Mouse (Mus musculus): Measurements from ENCODE around the gene Dus2. TPM values are rescaled to one million over a fixed set of nuclear protein-coding genes. Genes with fewer than 3 reads are reported as not detected.

Gene Dus2
- total RNA-seq, 1 experiment, result 17.4 TPM

DNA sequence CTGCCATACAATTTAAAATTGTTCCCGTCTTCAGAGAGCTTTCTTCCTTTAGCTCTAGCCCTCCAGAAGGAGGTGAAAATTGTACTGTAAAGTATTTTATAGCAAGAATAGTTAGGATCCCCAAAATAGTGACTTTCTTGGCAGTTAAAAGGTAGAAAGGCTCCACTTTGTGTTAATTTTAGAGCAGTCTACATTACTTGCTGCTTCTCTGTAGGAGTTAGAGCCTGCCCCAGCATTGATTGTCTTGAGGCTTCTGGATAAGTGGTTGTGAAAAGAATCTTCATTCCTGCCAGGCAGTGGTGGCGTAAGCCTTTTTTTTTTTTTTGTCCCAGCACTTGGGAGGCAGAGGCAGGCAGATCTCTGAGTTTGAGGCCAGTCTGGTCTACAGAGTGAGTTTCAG lies 75.6 kb downstream of the Dus2 start:
- in situ Hi-C loops (cut with MboI; ENCODE audit: low sequenced_read_pairs in 2 of 2, unreplicated experiment in 2 of 2), result no loop called here
- no peak for TF ChIP-seq CHD2 (IDR thresholded peaks at IDR 0.05; ENCODE audit: low read depth, low read length)
- no peak for TF ChIP-seq ZNF384 (IDR thresholded peaks at IDR 0.05; ENCODE audit: low read depth, low read length)
- no peak for TF ChIP-seq HCFC1 (IDR thresholded peaks at IDR 0.05; ENCODE audit: borderline replicate concordance, insufficient read depth, low read length)
- no peak for TF ChIP-seq MAFK (IDR thresholded peaks at IDR 0.05; ENCODE audit: insufficient read depth, low read depth, low read length)
- no peak for TF ChIP-seq ZC3H11A (IDR thresholded peaks at IDR 0.05; ENCODE audit: borderline replicate concordance, low read depth, low read length)
- Histone ChIP-seq H3K9me3 (ENCODE audit: control insufficient read depth, insufficient read depth, low read depth, low read length) (no peaks in the 10 kb centered on the region), H3K36me3 (ENCODE audit: control insufficient read depth, insufficient read depth, low read length, poor library complexity, severe bottlenecking) (no peaks in the 10 kb centered on the region), H3K27ac (ENCODE audit: insufficient read depth, low read depth, low read length, poor library complexity, severe bottlenecking) (no peak overlapping the region), H3K9ac (ENCODE audit: insufficient read depth, low read depth, low read length, poor library complexity, severe bottlenecking) (no peak overlapping the region), H3K4me3 (ENCODE audit: insufficient read depth in 1 of 2, low read depth in 1 of 2, low read length in 2 of 2, poor library complexity in 1 of 2, severe bottlenecking in 1 of 2) (no peak overlapping the region), H3K4me1 (ENCODE audit: control insufficient read depth in 2 of 2, insufficient read depth in 2 of 2, low read length in 2 of 2, poor library complexity in 1 of 2) (peaks cover 0 to 2% of the 10 kb centered on the region in 2 experiments; a peak in 1 of 4 replicates)
- no peak for DNase-seq (ENCODE audit: low read depth, low spot score)

DNA sequence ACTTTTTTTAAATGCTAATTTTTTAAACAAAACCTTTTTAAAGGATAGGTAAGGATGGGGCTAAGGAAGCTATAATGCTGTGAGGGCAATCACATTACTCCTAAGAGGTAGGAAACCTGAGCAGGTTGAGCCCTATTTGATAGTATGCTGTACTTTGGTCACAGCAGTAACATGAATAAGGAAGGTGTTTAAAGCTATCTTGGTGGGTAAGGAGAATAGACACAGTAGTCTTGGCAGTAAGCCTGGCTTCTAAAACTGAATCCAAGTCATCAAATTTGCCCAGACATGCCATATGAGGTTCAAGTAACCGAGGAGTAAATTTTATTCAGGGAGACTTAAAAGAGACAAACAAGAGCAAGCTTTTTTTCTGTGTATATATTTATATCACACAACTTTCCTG lies 78.4 kb downstream of the Dus2 start:
- no peak overlapping the region; the same call in 1 of the 2 replicates for H3K27ac ChIP-seq (ENCODE audit: insufficient read depth, low read depth, low read length, poor library complexity, severe bottlenecking)
- TF ChIP-seq CHD2 (IDR thresholded peaks at IDR 0.05; ENCODE audit: low read depth, low read length) (no peak), HCFC1 (IDR thresholded peaks at IDR 0.05; ENCODE audit: borderline replicate concordance, insufficient read depth, low read length) (no peak), MAFK (IDR thresholded peaks at IDR 0.05; ENCODE audit: insufficient read depth, low read depth, low read length) (no peak), ZNF384 (IDR thresholded peaks at IDR 0.05; ENCODE audit: low read depth, low read length) (no peak), ZC3H11A (IDR thresholded peaks at IDR 0.05; ENCODE audit: borderline replicate concordance, low read depth, low read length) (no peak)
- in situ Hi-C loops (cut with MboI; ENCODE audit: low sequenced_read_pairs in 2 of 2, unreplicated experiment in 2 of 2), result no loop called here
- no peak overlapping the region for H3K9ac ChIP-seq (ENCODE audit: insufficient read depth, low read depth, low read length, poor library complexity, severe bottlenecking)
- no peak overlapping the region for H3K4me3 ChIP-seq (ENCODE audit: insufficient read depth in 1 of 2, low read depth in 1 of 2, low read length in 2 of 2, poor library complexity in 1 of 2, severe bottlenecking in 1 of 2)
- H3K4me1 ChIP-seq (ENCODE audit: control insufficient read depth in 2 of 2, insufficient read depth in 2 of 2, low read length in 2 of 2, poor library complexity in 1 of 2), result peaks cover 0 to 2% of the 10 kb centered on the region in 2 experiments; a peak in 1 of 4 replicates
- H3K9me3 ChIP-seq (ENCODE audit: control insufficient read depth, insufficient read depth, low read depth, low read length), result no peaks in the 10 kb centered on the region
- no peak for DNase-seq (ENCODE audit: low read depth, low spot score)
- no peaks in the 10 kb centered on the region for H3K36me3 ChIP-seq (ENCODE audit: control insufficient read depth, insufficient read depth, low read length, poor library complexity, severe bottlenecking)

DNA sequence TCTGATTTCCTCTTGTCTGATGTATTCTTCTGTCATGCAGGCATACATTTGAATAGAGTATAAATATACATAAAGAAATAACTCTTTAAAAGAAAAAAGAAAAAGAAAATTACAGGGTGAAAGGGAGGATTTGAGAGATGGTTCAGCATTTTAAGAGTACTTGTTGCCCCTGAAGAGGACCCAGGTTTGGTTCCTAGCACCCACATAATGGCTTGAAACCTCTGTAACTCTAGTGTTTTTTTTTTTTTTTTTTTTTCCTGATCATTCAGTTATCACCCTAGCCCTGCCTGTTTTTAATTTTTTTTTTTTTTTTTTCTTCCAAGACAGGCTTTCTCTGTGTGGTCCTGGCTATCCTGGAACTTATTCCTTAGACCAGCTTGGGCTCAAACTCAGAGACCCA lies 81.0 kb downstream of the Dus2 start:
- Histone ChIP-seq H3K27ac (ENCODE audit: insufficient read depth, low read depth, low read length, poor library complexity, severe bottlenecking) (no peak overlapping the region), H3K4me1 (ENCODE audit: control insufficient read depth in 2 of 2, insufficient read depth in 2 of 2, low read length in 2 of 2, poor library complexity in 1 of 2) (peaks cover 2% of the 10 kb centered on the region in 2 experiments; a peak in 1 of 4 replicates), H3K4me3 (ENCODE audit: insufficient read depth in 1 of 2, low read depth in 1 of 2, low read length in 2 of 2, poor library complexity in 1 of 2, severe bottlenecking in 1 of 2) (no peak overlapping the region), H3K36me3 (ENCODE audit: control insufficient read depth, insufficient read depth, low read length, poor library complexity, severe bottlenecking) (no peaks in the 10 kb centered on the region), H3K9me3 (ENCODE audit: control insufficient read depth, insufficient read depth, low read depth, low read length) (no peaks in the 10 kb centered on the region), H3K9ac (ENCODE audit: insufficient read depth, low read depth, low read length, poor library complexity, severe bottlenecking) (no peak overlapping the region)
- no peak for DNase-seq (ENCODE audit: low read depth, low spot score)
- in situ Hi-C loops (cut with MboI; ENCODE audit: low sequenced_read_pairs in 2 of 2, unreplicated experiment in 2 of 2), result no loop called here
- TF ChIP-seq MAFK (IDR thresholded peaks at IDR 0.05; ENCODE audit: insufficient read depth, low read depth, low read length) (no peak), ZNF384 (IDR thresholded peaks at IDR 0.05; ENCODE audit: low read depth, low read length) (no peak), ZC3H11A (IDR thresholded peaks at IDR 0.05; ENCODE audit: borderline replicate concordance, low read depth, low read length) (no peak), CHD2 (IDR thresholded peaks at IDR 0.05; ENCODE audit: low read depth, low read length) (no peak), HCFC1 (IDR thresholded peaks at IDR 0.05; ENCODE audit: borderline replicate concordance, insufficient read depth, low read length) (no peak)

DNA sequence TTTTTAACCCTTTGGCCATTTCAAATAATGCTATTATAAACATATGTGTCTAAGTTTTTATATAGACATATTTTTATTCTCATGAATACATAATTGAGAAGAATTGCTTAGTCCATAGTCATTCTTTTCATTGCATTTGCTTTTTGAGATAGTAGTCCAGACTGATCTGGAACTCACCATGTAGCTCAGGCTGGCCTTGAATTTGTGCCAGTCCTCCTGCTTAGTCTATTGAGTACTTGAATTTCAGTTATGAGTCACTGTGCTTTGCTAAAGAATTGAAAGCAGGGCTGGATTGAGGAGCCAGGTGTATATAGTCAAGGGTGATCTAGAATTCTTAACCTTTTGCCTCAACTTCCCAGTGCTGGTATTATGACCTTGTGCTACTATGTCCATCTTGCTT lies 83.1 kb downstream of the Dus2 start:
- DNase-seq (ENCODE audit: low read depth, low spot score), result no peak
- H3K4me1 ChIP-seq (ENCODE audit: control insufficient read depth in 2 of 2, insufficient read depth in 2 of 2, low read length in 2 of 2, poor library complexity in 1 of 2), result peaks cover 2% of the 10 kb centered on the region in 2 experiments; a peak in 1 of 4 replicates
- H3K9me3 ChIP-seq (ENCODE audit: control insufficient read depth, insufficient read depth, low read depth, low read length), result no peaks in the 10 kb centered on the region
- H3K36me3 ChIP-seq (ENCODE audit: control insufficient read depth, insufficient read depth, low read length, poor library complexity, severe bottlenecking), result peaks cover 4% of the 10 kb centered on the region; the same call in 1 of the 2 replicates
- H3K27ac ChIP-seq (ENCODE audit: insufficient read depth, low read depth, low read length, poor library complexity, severe bottlenecking), result no peak overlapping the region
- no peak overlapping the region for H3K9ac ChIP-seq (ENCODE audit: insufficient read depth, low read depth, low read length, poor library complexity, severe bottlenecking)
- no peak overlapping the region for H3K4me3 ChIP-seq (ENCODE audit: insufficient read depth in 1 of 2, low read depth in 1 of 2, low read length in 2 of 2, poor library complexity in 1 of 2, severe bottlenecking in 1 of 2)
- TF ChIP-seq ZNF384 (IDR thresholded peaks at IDR 0.05; ENCODE audit: low read depth, low read length) (no peak), MAFK (IDR thresholded peaks at IDR 0.05; ENCODE audit: insufficient read depth, low read depth, low read length) (no peak), CHD2 (IDR thresholded peaks at IDR 0.05; ENCODE audit: low read depth, low read length) (no peak), ZC3H11A (IDR thresholded peaks at IDR 0.05; ENCODE audit: borderline replicate concordance, low read depth, low read length) (no peak)
- in situ Hi-C loops (cut with MboI; ENCODE audit: low sequenced_read_pairs in 2 of 2, unreplicated experiment in 2 of 2), result no loop called here

DNA sequence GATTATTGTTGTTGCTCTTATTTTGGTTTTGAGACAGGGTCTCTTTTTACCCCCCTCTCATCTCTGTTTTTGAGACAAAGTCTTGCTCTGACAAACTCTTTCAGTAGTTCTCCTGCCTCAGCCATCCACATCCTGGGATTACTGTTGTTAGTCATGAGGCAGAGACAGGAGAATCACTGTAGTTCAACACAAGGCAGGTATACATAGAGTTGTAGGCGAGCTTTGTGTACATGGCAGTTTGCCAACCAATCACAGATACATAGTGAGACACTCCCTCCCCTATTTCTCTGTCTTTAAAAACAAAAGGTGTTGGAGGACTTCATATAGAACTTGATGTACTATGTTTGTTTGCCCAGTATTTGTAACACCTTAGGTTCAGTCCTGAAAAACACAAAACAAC lies 83.5 kb downstream of the Dus2 start:
- Histone ChIP-seq H3K9ac (ENCODE audit: insufficient read depth, low read depth, low read length, poor library complexity, severe bottlenecking) (no peak overlapping the region), H3K27ac (ENCODE audit: insufficient read depth, low read depth, low read length, poor library complexity, severe bottlenecking) (no peak overlapping the region), H3K9me3 (ENCODE audit: control insufficient read depth, insufficient read depth, low read depth, low read length) (no peaks in the 10 kb centered on the region), H3K36me3 (ENCODE audit: control insufficient read depth, insufficient read depth, low read length, poor library complexity, severe bottlenecking) (peaks cover 5% of the 10 kb centered on the region; the same call in 1 of the 2 replicates), H3K4me3 (ENCODE audit: insufficient read depth in 1 of 2, low read depth in 1 of 2, low read length in 2 of 2, poor library complexity in 1 of 2, severe bottlenecking in 1 of 2) (no peak overlapping the region), H3K4me1 (ENCODE audit: control insufficient read depth in 2 of 2, insufficient read depth in 2 of 2, low read length in 2 of 2, poor library complexity in 1 of 2) (peaks cover 2% of the 10 kb centered on the region in 2 experiments; a peak in 1 of 4 replicates)
- no peak for DNase-seq (ENCODE audit: low read depth, low spot score)
- TF ChIP-seq MAFK (IDR thresholded peaks at IDR 0.05; ENCODE audit: insufficient read depth, low read depth, low read length) (no peak), ZNF384 (IDR thresholded peaks at IDR 0.05; ENCODE audit: low read depth, low read length) (no peak), ZC3H11A (IDR thresholded peaks at IDR 0.05; ENCODE audit: borderline replicate concordance, low read depth, low read length) (no peak)
- in situ Hi-C loops (cut with MboI; ENCODE audit: low sequenced_read_pairs in 2 of 2, unreplicated experiment in 2 of 2), result no loop called here
